Mouse (Mus musculus) brain, embryonic 18.5 days (tissue): ENCODE results near the gene Znrf2.
"Not testable (repeated sequence)": the region's sequence is repeated elsewhere in the genome, so short reads cannot be mapped to it uniquely, and the experiment has no call there.

Experiments used
- DNase-seq: peaks from one replicate; pipeline ENCODE4 v3.0.0-alpha.2; 2012; ENCODE audit warnings: low read depth, low spot score

Gene Znrf2

DNA sequence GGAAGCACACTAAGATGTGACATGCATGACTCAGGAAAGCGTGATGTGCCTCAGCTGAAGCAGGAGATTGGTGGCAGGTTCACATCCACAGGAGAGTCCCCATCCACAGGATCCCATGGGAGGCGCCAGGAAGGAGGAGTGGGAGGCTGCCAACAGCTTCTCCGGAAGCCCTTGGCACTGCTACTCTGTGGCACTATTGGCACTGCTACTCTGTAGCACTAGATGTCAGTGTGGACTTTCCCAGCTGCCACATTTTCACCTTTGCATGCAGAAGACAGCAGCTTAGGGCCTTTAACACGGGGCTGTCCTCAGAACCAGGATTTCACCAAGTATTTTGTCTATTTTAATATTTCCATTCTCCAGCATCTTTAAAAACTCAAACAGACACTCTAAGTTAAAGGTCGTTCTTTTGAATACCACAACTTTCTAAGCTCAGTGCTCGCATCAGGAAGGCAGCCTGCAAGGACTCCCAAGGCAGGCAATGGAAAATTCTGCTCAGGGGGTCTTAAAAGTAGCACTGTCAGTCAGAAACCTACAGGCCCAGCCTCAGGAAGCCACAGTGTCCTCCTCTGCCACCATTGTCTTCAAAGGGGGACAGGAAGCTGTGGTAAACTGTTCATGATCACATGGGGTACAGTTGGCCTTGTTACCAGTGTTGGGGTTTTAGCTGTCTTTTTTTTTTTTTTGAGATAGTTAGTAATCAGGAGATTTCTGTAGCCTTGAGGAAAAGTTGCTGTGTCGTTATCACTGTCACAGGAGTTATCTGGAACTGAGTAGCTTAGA, 7.0 kb upstream of the Znrf2 start:
- no peak for DNase-seq

DNA sequence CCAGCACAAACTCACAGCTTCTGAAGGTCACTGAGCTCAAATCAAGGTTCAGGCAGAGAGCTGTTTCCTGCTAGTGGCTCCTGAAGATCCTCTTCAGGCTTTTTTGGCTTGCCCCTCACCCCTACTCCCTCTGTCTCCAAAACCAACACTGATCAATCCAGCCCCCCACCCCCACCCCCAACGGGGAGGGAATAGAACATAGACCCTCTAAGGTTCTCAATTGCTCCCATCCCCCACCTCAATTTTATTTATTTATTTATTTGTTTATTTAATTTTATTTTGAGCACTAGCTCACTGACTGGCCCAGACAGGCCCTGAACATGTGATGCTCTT, 6.4 kb upstream of the Znrf2 start:
- DNase-seq, result no peak

DNA sequence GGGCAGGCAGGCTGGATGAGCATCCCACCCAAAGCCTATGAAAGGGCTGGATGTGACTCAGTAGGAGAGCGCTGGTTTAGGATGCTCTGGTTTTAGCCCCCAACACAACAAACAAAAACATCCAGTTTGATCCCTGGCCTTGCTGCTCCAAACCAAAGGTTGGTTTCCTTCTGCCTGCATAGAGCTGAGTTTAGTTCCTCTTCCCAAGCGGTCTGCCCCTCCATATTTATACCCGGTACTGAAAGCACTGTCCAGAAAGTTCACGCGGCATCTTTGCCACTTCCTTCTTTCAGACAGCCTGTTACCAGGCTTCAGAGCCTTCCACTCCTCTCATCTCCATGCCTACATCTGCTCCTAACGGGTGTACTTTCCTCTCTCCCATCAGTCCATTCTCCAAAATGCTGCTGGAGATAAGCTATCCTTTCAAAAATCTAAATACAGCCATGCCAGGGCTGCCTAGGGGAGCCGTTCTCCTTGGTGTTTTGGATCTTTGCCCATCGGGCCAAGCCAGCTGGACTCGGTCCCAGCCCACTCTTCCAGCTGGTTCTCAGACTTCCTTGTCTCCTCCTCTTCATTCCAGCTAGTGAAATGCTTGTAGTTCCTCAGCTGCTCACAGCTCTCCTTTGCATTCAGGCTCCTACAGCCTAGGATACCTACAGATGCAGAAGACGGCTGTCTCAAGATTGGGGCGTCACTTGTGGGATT, 5.0 kb upstream of the Znrf2 start:
- DNase-seq, result no peak

- no peak for DNase-seq
These were observed 4.4 kb upstream of the Znrf2 start for GRCm38 (mm10) chr6:54812276-54812675.

GRCm38 (mm10) chr6:54815428-54816130, 1.1 kb upstream of the Znrf2 start:
- no peak for DNase-seq

DNA sequence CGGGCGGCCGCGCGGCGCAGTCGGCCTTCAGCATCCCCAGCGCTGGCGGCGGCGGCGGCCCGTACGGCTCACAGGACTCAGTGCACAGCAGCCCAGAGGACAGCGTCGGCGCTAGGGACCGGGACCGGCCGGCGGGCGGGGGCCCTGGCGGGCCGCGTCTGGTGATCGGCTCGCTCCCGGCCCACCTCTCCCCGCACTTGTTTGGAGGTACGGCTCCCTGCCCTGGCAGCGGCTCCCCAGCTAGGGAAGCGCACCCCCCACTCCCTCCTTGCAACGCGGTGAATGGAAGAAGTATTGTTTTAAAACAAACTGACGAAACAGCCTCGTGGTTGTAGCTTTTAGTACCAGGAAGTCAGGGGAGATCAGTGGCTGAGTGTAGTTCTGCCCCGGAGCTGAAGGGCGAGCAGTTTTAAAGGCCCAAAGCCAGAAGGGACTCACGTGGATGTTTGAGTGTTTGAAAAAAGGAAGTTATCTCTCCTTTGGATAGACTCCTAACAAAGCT, 601 bp downstream of the Znrf2 start:
- no peak for DNase-seq

GRCm38 (mm10) chr6:54818389-54818788, 1.7 kb downstream of the Znrf2 start:
- no peak for DNase-seq

DNA sequence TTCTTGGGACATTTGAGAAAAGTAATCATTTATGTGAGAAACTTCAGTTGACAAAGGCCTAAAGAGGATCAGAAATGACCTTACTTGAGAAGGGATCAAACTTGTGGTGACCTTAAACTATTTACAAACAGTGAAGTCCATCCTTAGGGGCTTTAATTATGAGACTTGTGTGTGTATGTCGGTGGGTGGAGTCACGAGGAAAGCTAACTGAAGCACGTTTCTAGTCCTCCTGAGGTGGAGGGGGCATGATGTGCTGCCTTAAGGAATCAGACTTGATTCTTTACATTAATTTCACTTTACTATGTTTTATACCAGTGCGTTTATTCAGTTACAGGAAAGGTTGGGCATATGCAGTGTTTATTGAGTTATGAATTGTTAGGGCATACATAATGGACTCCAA, 2.6 kb downstream of the Znrf2 start:
- no peak for DNase-seq

DNA sequence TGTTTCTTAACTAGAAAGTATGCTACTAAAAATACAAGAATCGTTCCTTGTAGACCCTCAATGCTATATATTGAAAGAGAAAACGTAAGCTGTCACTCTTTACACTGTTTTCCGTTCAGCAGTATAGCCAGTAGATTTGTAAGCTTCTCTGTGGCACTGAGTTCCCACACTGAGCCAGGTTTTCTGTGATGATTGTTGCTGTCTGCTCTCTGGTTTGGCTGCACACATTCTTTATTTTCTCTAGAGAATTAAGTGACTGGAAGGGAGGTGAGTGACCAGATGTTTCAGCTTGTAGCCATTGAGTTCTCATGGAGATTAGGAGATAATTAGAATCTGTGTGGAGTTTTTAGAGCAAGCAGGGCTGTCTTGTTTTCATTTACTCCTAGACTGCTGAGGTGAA, 3.0 kb downstream of the Znrf2 start:
- no peak for DNase-seq

DNA sequence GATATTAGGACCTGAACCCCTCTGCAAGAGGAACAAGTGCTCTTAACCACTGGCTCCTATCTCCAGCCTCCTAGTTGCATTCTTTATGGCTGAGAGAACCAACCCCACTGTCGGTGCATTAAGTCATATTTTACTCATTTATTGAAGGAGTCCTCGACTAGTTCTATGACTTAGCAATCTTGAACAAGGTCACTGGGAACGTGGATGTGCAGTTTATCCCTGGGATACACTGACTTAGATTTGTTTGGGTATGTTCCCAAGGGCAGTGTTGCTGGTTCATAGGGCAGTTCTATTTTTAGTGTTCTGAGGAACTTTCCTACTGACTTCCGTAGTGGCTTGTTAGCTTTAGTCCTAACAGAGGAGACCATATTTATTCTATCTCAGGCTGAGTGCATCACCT, 5.6 kb downstream of the Znrf2 start:
- DNase-seq, result no peak

DNA sequence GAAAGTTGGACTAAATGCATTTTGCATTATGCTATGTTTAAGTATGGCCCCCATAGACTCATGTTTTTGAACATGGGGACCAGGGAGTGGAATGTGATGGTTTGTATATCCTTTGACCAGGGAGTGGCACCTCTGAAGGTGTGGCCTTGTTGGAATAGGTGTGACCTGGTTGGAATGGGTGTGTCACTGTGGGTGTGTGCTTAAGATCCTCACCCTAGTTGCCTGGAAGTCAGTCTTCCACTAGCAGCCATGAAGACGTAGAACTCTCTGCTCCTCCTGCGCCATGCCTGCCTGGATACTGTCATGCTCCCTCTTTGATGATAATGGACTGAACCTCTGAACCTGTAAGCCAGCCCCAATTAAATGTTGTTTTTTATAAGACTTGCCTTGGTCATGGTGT, 7.8 kb downstream of the Znrf2 start:
- not testable (repeated sequence) for DNase-seq

- no peak for DNase-seq
These were observed 10.8 kb downstream of the Znrf2 start for GRCm38 (mm10) chr6:54827481-54827880.

DNA sequence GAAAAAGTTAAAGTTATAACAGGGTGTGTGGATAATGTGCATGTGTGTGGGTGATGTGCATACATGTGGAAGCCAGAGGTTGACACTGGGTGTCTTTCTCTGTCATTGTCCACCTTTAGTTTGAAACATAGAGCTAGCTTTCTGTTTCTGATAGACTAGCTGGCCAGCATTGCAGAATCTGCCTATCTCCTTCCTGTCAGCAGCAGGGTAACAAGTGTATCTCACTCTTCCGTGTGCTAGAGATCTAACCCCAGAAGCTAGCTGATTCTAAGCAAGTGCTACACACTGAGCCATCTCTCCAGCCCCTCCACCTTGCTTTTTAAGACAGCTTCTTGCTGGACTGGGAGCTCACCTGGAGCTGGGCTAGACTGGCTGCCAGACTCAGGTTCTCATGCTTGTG, 11.6 kb downstream of the Znrf2 start:
- no peak for DNase-seq

DNA sequence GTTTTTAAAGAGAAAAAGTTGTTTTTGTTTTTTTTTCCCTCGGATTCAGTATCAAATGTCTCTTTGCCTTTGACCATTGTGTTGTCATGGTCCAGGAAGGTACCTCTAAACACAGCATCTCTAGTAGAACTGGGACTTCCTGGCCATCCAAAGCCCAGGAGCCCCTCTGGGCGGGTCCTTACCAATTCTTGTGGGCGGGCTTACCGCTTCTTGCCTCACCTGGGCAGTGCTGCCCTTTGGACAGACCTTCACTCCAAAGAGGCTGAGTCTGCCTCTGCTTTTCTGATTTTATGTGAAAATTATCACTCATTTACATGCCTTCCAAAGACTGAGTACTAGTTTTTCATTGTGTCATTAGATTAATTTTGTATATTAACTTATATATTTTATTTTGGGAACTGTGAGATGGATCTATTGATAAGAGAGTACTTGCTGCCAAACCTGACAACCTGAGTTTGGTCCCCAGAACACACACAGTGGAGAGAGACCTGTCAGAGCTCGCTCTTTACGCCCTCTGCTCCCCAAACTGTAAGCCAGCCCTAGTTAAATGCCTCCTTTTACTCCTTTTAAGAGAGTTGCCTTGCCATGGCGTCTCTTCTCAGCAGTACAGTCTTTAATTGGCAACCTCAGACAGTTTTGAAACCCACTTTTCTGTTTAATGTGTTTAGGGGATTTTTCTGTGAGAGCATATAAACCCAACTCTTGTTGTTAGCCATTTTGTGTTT, 13.5 kb downstream of the Znrf2 start:
- no peak for DNase-seq

DNA sequence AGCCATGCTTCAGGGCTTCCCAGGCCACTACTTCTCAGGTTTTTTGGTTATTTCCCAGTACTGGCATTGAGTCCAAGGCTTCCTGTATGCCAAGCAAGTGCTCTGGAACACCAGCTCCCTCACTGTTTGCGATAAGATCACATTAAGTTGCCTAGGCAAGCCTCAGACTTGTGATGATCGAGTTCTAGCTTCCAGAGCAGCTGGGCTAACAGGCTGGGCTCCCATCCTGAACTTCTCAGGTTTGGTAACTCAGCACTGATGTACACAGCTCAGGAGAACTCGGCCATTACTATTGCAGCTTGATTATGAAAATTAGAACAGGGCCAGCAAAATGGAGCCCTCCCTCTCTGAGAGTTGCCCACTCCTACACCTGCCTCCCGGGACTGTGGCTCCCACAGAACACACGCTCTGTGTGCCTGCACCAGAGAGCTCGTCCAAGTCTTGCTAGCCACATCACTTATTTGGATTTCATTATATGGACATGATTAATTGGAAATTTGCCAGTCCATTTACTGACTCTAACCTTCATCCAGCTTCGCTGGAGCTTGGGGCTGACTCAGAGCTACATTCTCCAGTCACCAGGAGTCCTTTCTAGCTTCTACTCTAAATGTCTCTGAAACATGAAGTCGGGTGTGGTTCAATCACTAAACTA, 14.5 kb downstream of the Znrf2 start:
- no peak for DNase-seq

DNA sequence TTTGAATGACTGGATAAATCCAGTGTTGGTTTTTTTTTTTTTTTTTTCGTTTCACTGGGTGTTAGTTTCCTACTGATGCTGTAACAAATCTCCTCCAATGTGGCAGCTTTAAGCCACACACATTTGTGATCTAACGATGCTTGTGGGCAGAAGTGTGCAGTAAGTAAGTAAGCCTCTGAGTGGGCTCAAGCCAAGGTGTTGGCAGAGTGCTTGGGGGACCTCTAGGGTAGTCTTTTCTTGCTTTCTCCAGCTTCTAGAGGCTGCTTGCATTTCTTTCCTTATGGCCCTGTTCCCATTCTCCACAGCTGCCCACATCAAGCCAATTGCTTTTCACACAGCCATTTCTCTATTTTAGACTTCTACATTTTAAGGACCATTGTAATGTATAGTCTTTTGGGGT, 16.7 kb downstream of the Znrf2 start:
- DNase-seq, result no peak

GRCm38 (mm10) chr6:54836666-54837065, 19.9 kb downstream of the Znrf2 start:
- DNase-seq, result no peak

- no peak for DNase-seq
These were observed 24.7 kb downstream of the Znrf2 start for GRCm38 (mm10) chr6:54841399-54841798.

DNA sequence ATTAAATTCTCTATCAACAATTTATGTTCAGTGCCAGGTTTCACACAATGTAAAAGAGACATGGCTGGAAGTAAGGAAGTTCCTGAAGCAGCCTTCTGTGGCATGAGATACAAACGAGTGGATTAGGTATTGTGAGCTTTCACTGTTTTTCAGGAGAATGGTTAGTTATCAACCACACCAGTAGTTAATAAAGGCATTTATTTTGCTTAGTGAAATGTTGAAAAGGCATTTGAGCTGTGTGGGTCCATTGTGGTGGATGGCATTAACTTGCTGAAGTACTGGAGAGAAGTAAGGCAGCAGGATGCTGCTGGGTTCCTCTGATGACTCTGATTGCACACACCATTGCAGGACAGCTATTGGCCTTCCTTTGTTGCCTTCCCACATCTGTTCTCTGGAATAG, 25.3 kb downstream of the Znrf2 start:
- DNase-seq, result no peak

GRCm38 (mm10) chr6:54848546-54848945, 31.8 kb downstream of the Znrf2 start:
- no peak for DNase-seq
